Mouse (Mus musculus): ENCODE data around the gene Pigk.

GRCm38 (mm10) chr3:152932096-152932495, 218.2 kb downstream of the Pigk start:
- TF ChIP-seq CTCF (IDR thresholded peaks at IDR 0.05) (no peak), EP300 (IDR thresholded peaks at IDR 0.05) (no peak)
